Mouse (Mus musculus) c-Kit-negative CD71-positive TER-119-positive erythroid progenitor cells, embryonic 14.5 days (primary cell): ENCODE results near the gene Runx1.
A peak's percentile ranks its signal among the peaks of the same experiment; 100 is the strongest.

Source experiments
- DNase-seq: peaks from one replicate; pipeline ENCODE4 v3.0.0-alpha.2; 2013; ENCODE audit warnings: low read depth, low spot score

Runx1 gene

GRCm38 (mm10) chr16:92573193-92573592 is 252.8 kb downstream of the Runx1 start:
- DNase-seq = no peak

GRCm38 (mm10) chr16:92571246-92571645 is 254.7 kb downstream of the Runx1 start:
- no peak for DNase-seq

- DNase-seq = no peak
Observed at GRCm38 (mm10) chr16:92566146-92566545, 259.8 kb downstream of the Runx1 start.

GRCm38 (mm10) chr16:92565708-92566107 is 260.2 kb downstream of the Runx1 start:
- peak; percentile 39 for DNase-seq

- no peak for DNase-seq
Observed at GRCm38 (mm10) chr16:92565291-92565690, 260.7 kb downstream of the Runx1 start.

GRCm38 (mm10) chr16:92555051-92555450 is 270.9 kb downstream of the Runx1 start:
- no peak for DNase-seq

GRCm38 (mm10) chr16:92552858-92553257 is 273.1 kb downstream of the Runx1 start:
- no peak for DNase-seq

- no peak for DNase-seq
Observed at GRCm38 (mm10) chr16:92552106-92552382, 273.9 kb downstream of the Runx1 start.
